Mouse (Mus musculus) CH12.LX (cell line): ENCODE measurements around the gene Cdhr2. TPM values are rescaled to one million over a fixed set of nuclear protein-coding genes. Genes with fewer than 3 reads are reported as not detected.

ENCODE experiments used
- DNase-seq: peaks from one replicate; pipeline ENCODE4 v3.0.0-alpha.2; 2013; ENCODE audit errors: extremely low read depth
- H3K27ac ChIP-seq: 2 replicates; pipeline ENCODE4 v1.5.1; 2012; ENCODE audit warnings: low read depth, mild to moderate bottlenecking, control low read depth, moderate library complexity; ENCODE audit not compliant: insufficient read depth
- H3K27me3 ChIP-seq: replicated peaks from 2 replicates; pipeline ENCODE3; 2012; ENCODE audit warnings: inconsistent platforms
- H3K36me3 ChIP-seq, 2 experiments: replicated peaks in 1 of 2; 2 replicates each; pipeline versions ENCODE3 to v1.6.1; 2012; ENCODE audit warnings: inconsistent platforms in 1 of 2, low read length in 1 of 2, mild to moderate bottlenecking in 1 of 2, mixed read lengths in 1 of 2, moderate library complexity in 1 of 2; ENCODE audit not compliant: control insufficient read depth in 1 of 2, insufficient read depth in 1 of 2
- H3K4me1 ChIP-seq, 2 experiments: 2 replicates each; pipeline ENCODE4 v1.6.1; 2012; ENCODE audit warnings: inconsistent platforms in 1 of 2, moderate library complexity in 1 of 2; ENCODE audit not compliant: insufficient read depth in 2 of 2, control insufficient read depth in 1 of 2
- H3K4me2 ChIP-seq: 2 replicates; pipeline ENCODE4 v1.6.1; 2012; ENCODE audit warnings: low read depth, mild to moderate bottlenecking, control low read depth; ENCODE audit not compliant: poor library complexity, insufficient read depth, severe bottlenecking
- H3K4me3 ChIP-seq, 3 experiments: fragments of 150-350 bp in 1 of 3; sonication (generic) in 1 of 3; replicated peaks in 1 of 3; 2 replicates each; pipeline versions ENCODE3 to v1.5.1; 2011 to 2012; ENCODE audit warnings: low read depth in 2 of 3, low read length in 2 of 3, mild to moderate bottlenecking in 2 of 3, moderate library complexity in 2 of 3, control low read depth in 1 of 3, improper control_type of control experiment in 1 of 3, inconsistent platforms in 1 of 3, mixed read lengths in 1 of 3; ENCODE audit not compliant: poor library complexity in 1 of 3
- H3K79me2 ChIP-seq: replicated peaks from 2 replicates; pipeline ENCODE4 v1.6.1; 2012; ENCODE audit warnings: mild to moderate bottlenecking, moderate library complexity; ENCODE audit not compliant: control insufficient read depth, poor library complexity, insufficient read depth, severe bottlenecking; ENCODE audit errors: extremely low read depth
- H3K9ac ChIP-seq: 2 replicates; pipeline ENCODE4 v1.6.1; 2012; ENCODE audit warnings: low read depth, mild to moderate bottlenecking, control low read depth, moderate library complexity; ENCODE audit not compliant: insufficient read depth
- H3K9me3 ChIP-seq: replicated peaks from 2 replicates; pipeline ENCODE3; 2012; ENCODE audit warnings: low read length, inconsistent platforms, mixed read lengths
- BHLHE40 ChIP-seq: IDR thresholded peaks from 2 replicates; pipeline ENCODE4 v1.6.1; 2011; ENCODE audit warnings: mild to moderate bottlenecking, low read depth, low read length, improper control_type of control experiment
- CHD1 ChIP-seq: IDR thresholded peaks from 2 replicates; pipeline ENCODE4 v1.6.1; 2012; ENCODE audit warnings: low read depth, low read length, improper control_type of control experiment, inconsistent platforms
- CHD2 ChIP-seq: IDR thresholded peaks from 2 replicates; pipeline ENCODE4 v1.6.1; 2011; ENCODE audit warnings: low read length, improper control_type of control experiment
- CTCF ChIP-seq, 2 experiments: IDR thresholded peaks in 1 of 2; conservative IDR thresholded peaks in 1 of 2; 2 replicates each; pipeline ENCODE4 v1.5.1; 2011 to 2012; ENCODE audit warnings: low read depth in 2 of 2, low read length in 2 of 2, improper control_type of control experiment in 1 of 2, inconsistent platforms in 1 of 2, mild to moderate bottlenecking in 1 of 2, moderate library complexity in 1 of 2
- E2F4 ChIP-seq: IDR thresholded peaks from 2 replicates; pipeline ENCODE4 v1.6.1; 2011; ENCODE audit warnings: low read depth, low read length, improper control_type of control experiment; ENCODE audit not compliant: insufficient replicate concordance
- EP300 ChIP-seq: IDR thresholded peaks from 2 replicates; pipeline ENCODE4 v1.6.1; 2011; ENCODE audit warnings: low read length, improper control_type of control experiment
- ETS1 ChIP-seq: conservative IDR thresholded peaks from 2 replicates; pipeline ENCODE4 v1.6.1; 2012; ENCODE audit warnings: low read depth, mild to moderate bottlenecking, inconsistent platforms, low read length, improper control_type of control experiment, moderate library complexity
- IRF4 ChIP-seq: IDR thresholded peaks from 2 replicates; pipeline ENCODE4 v1.6.1; 2014; ENCODE audit warnings: low read depth, mild to moderate bottlenecking, inconsistent platforms, low read length, improper control_type of control experiment
- JUND ChIP-seq: conservative IDR thresholded peaks from 2 replicates; pipeline ENCODE4 v1.6.1; 2011; ENCODE audit warnings: low read depth, low read length, improper control_type of control experiment
- KAT2A ChIP-seq: IDR thresholded peaks from 2 replicates; pipeline ENCODE4 v1.6.1; 2012; ENCODE audit warnings: low read length, improper control_type of control experiment, inconsistent platforms; ENCODE audit not compliant: insufficient replicate concordance
- MAFK ChIP-seq: IDR thresholded peaks from 2 replicates; pipeline ENCODE4 v1.6.1; 2011; ENCODE audit warnings: low read length, improper control_type of control experiment; ENCODE audit not compliant: insufficient replicate concordance
- MAX ChIP-seq: IDR thresholded peaks from 2 replicates; pipeline ENCODE4 v1.6.1; 2011; ENCODE audit warnings: low read length, improper control_type of control experiment
- MEF2A ChIP-seq: IDR thresholded peaks from 2 replicates; pipeline ENCODE4 v1.6.1; 2014; ENCODE audit warnings: low read depth, mild to moderate bottlenecking, inconsistent platforms, low read length, improper control_type of control experiment, borderline replicate concordance
- PAX5 ChIP-seq: IDR thresholded peaks from 2 replicates; pipeline ENCODE4 v1.6.1; 2012; ENCODE audit warnings: low read length, inconsistent platforms, mixed read lengths
- POLR2A ChIP-seq: IDR thresholded peaks from 2 replicates; pipeline ENCODE4 v1.6.1; 2011; ENCODE audit warnings: low read depth, mild to moderate bottlenecking, improper control_type of control experiment, low read length
- POLR2AphosphoS2 ChIP-seq: IDR thresholded peaks from 2 replicates; pipeline ENCODE4 v1.6.1; 2011; ENCODE audit warnings: low read depth, low read length, improper control_type of control experiment
- RCOR1 ChIP-seq: conservative IDR thresholded peaks from 2 replicates; pipeline ENCODE4 v1.6.1; 2012; ENCODE audit warnings: low read depth, mild to moderate bottlenecking, inconsistent platforms, low read length, improper control_type of control experiment
- SIN3A ChIP-seq: IDR thresholded peaks from 2 replicates; pipeline ENCODE4 v1.6.1; 2012; ENCODE audit warnings: low read length, improper control_type of control experiment, inconsistent platforms
- SMC3 ChIP-seq: IDR thresholded peaks from 2 replicates; pipeline ENCODE4 v1.6.1; 2011; ENCODE audit warnings: low read depth, low read length, improper control_type of control experiment
- TBP ChIP-seq: conservative IDR thresholded peaks from 2 replicates; pipeline ENCODE4 v1.6.1; 2011; ENCODE audit warnings: low read depth, low read length, improper control_type of control experiment
- USF1 ChIP-seq: IDR thresholded peaks from 2 replicates; pipeline ENCODE4 v1.6.1; 2014; ENCODE audit warnings: low read depth, mild to moderate bottlenecking, inconsistent platforms, low read length, improper control_type of control experiment
- ZC3H11A ChIP-seq: IDR thresholded peaks from 2 replicates; pipeline ENCODE4 v1.6.1; 2012; ENCODE audit warnings: low read depth, mild to moderate bottlenecking, inconsistent platforms, low read length, improper control_type of control experiment
- dilution Hi-C: fragments of 300-500 bp; cut with MboI; formaldehyde crosslinking; loops from 2 replicates; pipeline ENCODE4 v1.14.3; 2020; ENCODE audit warnings: low sequenced_read_pairs; ENCODE audit not compliant: extremely low pct_unique_long_range_greater_than_20kb, extremely low pct_ligation_motif_present
- in situ Hi-C: fragments of 300-500 bp; cut with MboI; formaldehyde crosslinking; loops from 3 replicates; pipeline ENCODE4 v1.14.3; 2019; ENCODE audit warnings: low sequenced_read_pairs, low pct_ligation_motif_present, low pct_unique_long_range_greater_than_20kb, mixed read lengths
- polyA plus RNA-seq: library from polyadenylated mRNA; unstranded; fragments of >175 nt; gene quantifications from 2 replicates; pipeline ENCODE4 v1.2.1, GENCODE M21; 2012; ENCODE audit warnings: low read depth; ENCODE audit not compliant: insufficient read length
- total RNA-seq, 2 experiments: library from RNA; depleted of rRNA; stranded (reverse); fragments of 300-350 nt in 1 of 2; fragments of >200 nt in 1 of 2; gene quantifications; 2 replicates each; pipeline ENCODE4 v1.2.3; 2012 to 2014

Cdhr2 gene
- total and polyA plus RNA-seq, 3 experiments: not detected

- Histone ChIP-seq H3K9me3 (peaks cover 2% of the 10 kb centered on the region), H3K27me3 (peaks cover 71% of the 10 kb centered on the region), H3K79me2 (no peaks in the 10 kb centered on the region), H3K27ac (no peak overlapping the region), H3K4me1 (no peaks in the 10 kb centered on the region), H3K4me2 (no peak overlapping the region), H3K9ac (no peak overlapping the region), H3K36me3 (no peaks in the 10 kb centered on the region), H3K4me3 (no peak overlapping the region)
- in situ Hi-C loops: no loop called here
- no peak for TF ChIP-seq RCOR1
- no peak for TF ChIP-seq MAX
- no peak for TF ChIP-seq POLR2AphosphoS2
- no peak for TF ChIP-seq USF1
- TF ChIP-seq SMC3: no peak
- TF ChIP-seq CHD2: no peak
- TF ChIP-seq MEF2A: no peak
- no peak for TF ChIP-seq CTCF (conservative IDR thresholded peaks at IDR 0.05 in 1 of 2, IDR thresholded peaks at IDR 0.05 in 1 of 2; ENCODE audit: low read depth in 2 of 2, low read length in 2 of 2)
- dilution Hi-C loops: no loop called here
- no peak for DNase-seq
These were observed 82.0 kb downstream of the Cdhr2 start for GRCm38 (mm10) chr13:54783235-54783634.

- H3K36me3 ChIP-seq: no peaks in the 10 kb centered on the region
- H3K4me1 ChIP-seq: no peaks in the 10 kb centered on the region
- DNase-seq: no peak
- H3K4me2 ChIP-seq: no peak within 1 kb of the TSS
- no peak within 1 kb of the TSS for H3K9ac ChIP-seq
- in situ Hi-C loops (no loop called here), dilution Hi-C loops (no loop called here)
- no peak for TF ChIP-seq POLR2AphosphoS2
- TF ChIP-seq JUND: no peak
- TF ChIP-seq CHD1: no peak
- no peak for TF ChIP-seq POLR2A
- no peak for TF ChIP-seq TBP
- no peak for TF ChIP-seq EP300
- TF ChIP-seq E2F4: no peak
- no peak for TF ChIP-seq SIN3A
- no peak for TF ChIP-seq ETS1
- no peak for TF ChIP-seq CTCF (conservative IDR thresholded peaks at IDR 0.05 in 1 of 2, IDR thresholded peaks at IDR 0.05 in 1 of 2; ENCODE audit: low read depth in 2 of 2, low read length in 2 of 2)
- no peak for TF ChIP-seq IRF4
- no peak for TF ChIP-seq MAFK
- TF ChIP-seq KAT2A: no peak
- no peak for TF ChIP-seq ZC3H11A
- no peak for TF ChIP-seq BHLHE40
- TF ChIP-seq PAX5: no peak
- H3K27me3 ChIP-seq: peaks cover 75% of the 10 kb centered on the region
- H3K9me3 ChIP-seq: peaks cover 2% of the 10 kb centered on the region
- H3K27ac ChIP-seq: no peak within 1 kb of the TSS
- H3K4me3 ChIP-seq: no peak within 1 kb of the TSS
- no peaks in the 10 kb centered on the region for H3K79me2 ChIP-seq
These were observed 82.4 kb downstream of the Cdhr2 start, which contains the start of gene Eif4e1b for GRCm38 (mm10) chr13:54783698-54784097. Gene Eif4e1b (plus strand): TSS chr13:54783998.

Other genes with a start within 250 kb of the Cdhr2 start
- gene Thoc3, start 232.6 kb upstream of the Cdhr2 start, total RNA-seq (2012; rRNA removed): 77.5 and 84.5 TPM in 2 replicates
- 72.1 and 81.8 TPM in 2 replicates for gene Thoc3, start 232.6 kb upstream of the Cdhr2 start, total RNA-seq (2014; rRNA removed)
- gene Thoc3, start 232.6 kb upstream of the Cdhr2 start, polyA plus RNA-seq: 93.1 and 98.7 TPM in 2 replicates
- gene Simc1, start 197.7 kb upstream of the Cdhr2 start, total RNA-seq (2012; rRNA removed): 6.8 and 8.1 TPM in 2 replicates
- gene Simc1, start 197.7 kb upstream of the Cdhr2 start, total RNA-seq (2014; rRNA removed): 4.8 and 6.2 TPM in 2 replicates
- 16.0 and 16.6 TPM in 2 replicates for gene Simc1, start 197.7 kb upstream of the Cdhr2 start, polyA plus RNA-seq
- gene 4833439L19Rik, start 136.0 kb upstream of the Cdhr2 start, total RNA-seq (2012; rRNA removed): 25.0 and 26.4 TPM in 2 replicates
- 23.1 and 23.5 TPM in 2 replicates for gene 4833439L19Rik, start 136.0 kb upstream of the Cdhr2 start, total RNA-seq (2014; rRNA removed)
- 23.0 and 23.5 TPM in 2 replicates for gene 4833439L19Rik, start 136.0 kb upstream of the Cdhr2 start, polyA plus RNA-seq
- gene Arl10, start 126.4 kb upstream of the Cdhr2 start, total RNA-seq (2012; rRNA removed): 14.6 and 17.4 TPM in 2 replicates
- 1.7 TPM in 2 replicates for gene Arl10, start 126.4 kb upstream of the Cdhr2 start, total RNA-seq (2014; rRNA removed)
- 2.5 and 2.9 TPM in 2 replicates for gene Arl10, start 126.4 kb upstream of the Cdhr2 start, polyA plus RNA-seq
- 100 and 137 TPM in 2 replicates for gene Nop16, start 111.4 kb upstream of the Cdhr2 start, total RNA-seq (2012; rRNA removed)
- gene Nop16, start 111.4 kb upstream of the Cdhr2 start, total RNA-seq (2014; rRNA removed): 127 and 132 TPM in 2 replicates
- gene Nop16, start 111.4 kb upstream of the Cdhr2 start, polyA plus RNA-seq: 187 and 197 TPM in 2 replicates
- gene Higd2a, start 111.3 kb upstream of the Cdhr2 start, total RNA-seq (2012; rRNA removed): 75.7 and 86.0 TPM in 2 replicates
- gene Higd2a, start 111.3 kb upstream of the Cdhr2 start, total RNA-seq (2014; rRNA removed): 44.2 and 51.6 TPM in 2 replicates
- 89.8 and 106 TPM in 2 replicates for gene Higd2a, start 111.3 kb upstream of the Cdhr2 start, polyA plus RNA-seq
- gene Cltb, start 90.1 kb upstream of the Cdhr2 start, total RNA-seq (2012; rRNA removed): 17.9 and 18.9 TPM in 2 replicates
- 9.2 and 10.2 TPM in 2 replicates for gene Cltb, start 90.1 kb upstream of the Cdhr2 start, total RNA-seq (2014; rRNA removed)
- 19.5 and 27.2 TPM in 2 replicates for gene Cltb, start 90.1 kb upstream of the Cdhr2 start, polyA plus RNA-seq
- 39.6 and 40.8 TPM in 2 replicates for gene Faf2, start 79.7 kb upstream of the Cdhr2 start, total RNA-seq (2012; rRNA removed)
- 43.7 and 50.5 TPM in 2 replicates for gene Faf2, start 79.7 kb upstream of the Cdhr2 start, total RNA-seq (2014; rRNA removed)
- gene Faf2, start 79.7 kb upstream of the Cdhr2 start, polyA plus RNA-seq: 51.7 and 56.6 TPM in 2 replicates
- gene Rnf44, start 7.6 kb upstream of the Cdhr2 start, total RNA-seq (2012; rRNA removed): 12.3 TPM in 2 replicates
- 5.6 and 6.7 TPM in 2 replicates for gene Rnf44, start 7.6 kb upstream of the Cdhr2 start, total RNA-seq (2014; rRNA removed)
- gene Rnf44, start 7.6 kb upstream of the Cdhr2 start, polyA plus RNA-seq: 32.5 and 38.1 TPM in 2 replicates
- not detected in 2 replicates for gene Gprin1, start 48.4 kb downstream of the Cdhr2 start, total RNA-seq (2012; rRNA removed)
- not detected in 2 replicates for gene Gprin1, start 48.4 kb downstream of the Cdhr2 start, total RNA-seq (2014; rRNA removed)
- gene Gprin1, start 48.4 kb downstream of the Cdhr2 start, polyA plus RNA-seq: not detected in 2 replicates
- not detected in 2 replicates for gene Sncb, start 65.1 kb downstream of the Cdhr2 start, total RNA-seq (2012; rRNA removed)
- gene Sncb, start 65.1 kb downstream of the Cdhr2 start, total RNA-seq (2014; rRNA removed): not detected in 2 replicates
- not detected in 2 replicates for gene Sncb, start 65.1 kb downstream of the Cdhr2 start, polyA plus RNA-seq
- gene Eif4e1b, start 82.5 kb downstream of the Cdhr2 start, total RNA-seq (2012; rRNA removed): not detected in 2 replicates
- not detected in 2 replicates for gene Eif4e1b, start 82.5 kb downstream of the Cdhr2 start, total RNA-seq (2014; rRNA removed)
- gene Eif4e1b, start 82.5 kb downstream of the Cdhr2 start, polyA plus RNA-seq: not detected in 2 replicates
- 0.63 and 0.68 TPM in 2 replicates for gene Tspan17, start 87.9 kb downstream of the Cdhr2 start, total RNA-seq (2012; rRNA removed)
- 0.19 TPM in 1 of 2 replicates, not detected in the other for gene Tspan17, start 87.9 kb downstream of the Cdhr2 start, total RNA-seq (2014; rRNA removed)
- gene Tspan17, start 87.9 kb downstream of the Cdhr2 start, polyA plus RNA-seq: 0.61 and 0.91 TPM in 2 replicates
- gene Unc5a, start 247.9 kb downstream of the Cdhr2 start, total RNA-seq (2012; rRNA removed): 0.17 TPM in 1 of 2 replicates, not detected in the other
- not detected in 2 replicates for gene Unc5a, start 247.9 kb downstream of the Cdhr2 start, total RNA-seq (2014; rRNA removed)
- not detected in 2 replicates for gene Unc5a, start 247.9 kb downstream of the Cdhr2 start, polyA plus RNA-seq